Mouse (Mus musculus): ENCODE results near the gene Kcnc1. TPM values are rescaled to one million over a fixed set of nuclear protein-coding genes. Genes with fewer than 3 reads are reported as not detected.

Gene Kcnc1
- total RNA-seq (2021), result 100 to 1,000 TPM; 115 to 131 TPM

- intact Hi-C loops (cut with DNase I), result loop anchor here (2.0 to 10.0 kb wide), 2 partner anchors 26 to 318 kb away; partner anchors contain the start of genes Saa3 and Saal1
- peak; percentile 67 to 73 for DNase-seq (ENCODE audit: low spot score in 2 of 2)
Measured at GRCm38 (mm10) chr7:46396231-46396927, at the start of gene Kcnc1. Gene Kcnc1, plus strand, starts transcription at chr7:46396497.

- DNase-seq (ENCODE audit: low spot score in 2 of 2), result no peak
- intact Hi-C loops (cut with DNase I), result no loop called here
Measured at GRCm38 (mm10) chr7:46347692-46348091, 48.6 kb upstream of the Kcnc1 start.

- intact Hi-C loops (cut with DNase I), result no loop called here
- DNase-seq (ENCODE audit: low spot score in 2 of 2), result peak in 1 of 2 experiments; percentile 26
Measured at GRCm38 (mm10) chr7:46348813-46349212, 47.5 kb upstream of the Kcnc1 start.

- intact Hi-C loops (cut with DNase I), result no loop called here
- DNase-seq (ENCODE audit: low spot score in 2 of 2), result no peak
Measured at GRCm38 (mm10) chr7:46350119-46350702, 46.1 kb upstream of the Kcnc1 start.

- no peak for DNase-seq (ENCODE audit: low spot score in 2 of 2)
- intact Hi-C loops (cut with DNase I), result no loop called here
Measured at GRCm38 (mm10) chr7:46352748-46353147, 43.5 kb upstream of the Kcnc1 start.

- intact Hi-C loops (cut with DNase I), result no loop called here
- DNase-seq (ENCODE audit: low spot score in 2 of 2), result no peak
Measured at GRCm38 (mm10) chr7:46353216-46353615, 43.1 kb upstream of the Kcnc1 start.

GRCm38 (mm10) chr7:46353875-46354274 lies 42.4 kb upstream of the Kcnc1 start:
- DNase-seq (ENCODE audit: low spot score in 2 of 2), result no peak
- intact Hi-C loops (cut with DNase I), result no loop called here

GRCm38 (mm10) chr7:46361776-46362175 lies 34.5 kb upstream of the Kcnc1 start:
- intact Hi-C loops (cut with DNase I), result no loop called here

GRCm38 (mm10) chr7:46364154-46364553 lies 32.1 kb upstream of the Kcnc1 start:
- intact Hi-C loops (cut with DNase I), result no loop called here
- peak in 1 of 2 experiments; percentile 46 for DNase-seq (ENCODE audit: low spot score in 2 of 2)

More at GRCm38 (mm10) chr7:46361776-46362175, 34.5 kb upstream of the Kcnc1 start:
- no peak for DNase-seq (ENCODE audit: low spot score in 2 of 2)

- DNase-seq (ENCODE audit: low spot score in 2 of 2), result no peak
- intact Hi-C loops (cut with DNase I), result no loop called here
Measured at GRCm38 (mm10) chr7:46365810-46366209, 30.5 kb upstream of the Kcnc1 start.

- intact Hi-C loops (cut with DNase I), result loop anchor here (10.0 kb wide), 1 partner anchor 276 kb away; no protein-coding TSS in a partner anchor
- DNase-seq (ENCODE audit: low spot score in 2 of 2), result no peak
Measured at GRCm38 (mm10) chr7:46371104-46371503, 25.2 kb upstream of the Kcnc1 start.

GRCm38 (mm10) chr7:46376172-46377007 lies 19.9 kb upstream of the Kcnc1 start, which contains the start of gene Myod1:
Gene Myod1, plus strand, starts transcription at chr7:46376474.
- intact Hi-C loops (cut with DNase I), result loop anchor here (10.0 kb wide), 1 partner anchor 282 kb away; no protein-coding TSS in a partner anchor
- DNase-seq (ENCODE audit: low spot score in 2 of 2), result no peak

GRCm38 (mm10) chr7:46377008-46377346 lies 19.3 kb upstream of the Kcnc1 start:
- intact Hi-C loops (cut with DNase I), result loop anchor here (10.0 kb wide), 1 partner anchor 282 kb away; no protein-coding TSS in a partner anchor
- no peak for DNase-seq (ENCODE audit: low spot score in 2 of 2)

GRCm38 (mm10) chr7:46378123-46378522 lies 18.2 kb upstream of the Kcnc1 start:
- intact Hi-C loops (cut with DNase I), result loop anchor here (10.0 kb wide), 1 partner anchor 283 kb away; no protein-coding TSS in a partner anchor
- no peak for DNase-seq (ENCODE audit: low spot score in 2 of 2)

- peak in 1 of 2 experiments; percentile 75 for DNase-seq (ENCODE audit: low spot score in 2 of 2)
- intact Hi-C loops (cut with DNase I), result loop anchor here (10.0 kb wide), 1 partner anchor 284 kb away; no protein-coding TSS in a partner anchor
Measured at GRCm38 (mm10) chr7:46378983-46379382, 17.3 kb upstream of the Kcnc1 start.

GRCm38 (mm10) chr7:46380625-46381024 lies 15.7 kb upstream of the Kcnc1 start:
- intact Hi-C loops (cut with DNase I), result loop anchor here (1.0 kb wide), 1 partner anchor 100 kb away; no protein-coding TSS in a partner anchor
- peak in 1 of 2 experiments; percentile 49 for DNase-seq (ENCODE audit: low spot score in 2 of 2)

GRCm38 (mm10) chr7:46387430-46387829 lies 8.9 kb upstream of the Kcnc1 start:
- no peak for DNase-seq (ENCODE audit: low spot score in 2 of 2)
- intact Hi-C loops (cut with DNase I), result no loop called here

GRCm38 (mm10) chr7:46389456-46390085 lies 6.7 kb upstream of the Kcnc1 start:
- intact Hi-C loops (cut with DNase I), result loop anchor here (10.0 kb wide), 1 partner anchor 325 kb away; the partner anchor contains the start of genes Saa3 and Saal1
- no peak for DNase-seq (ENCODE audit: low spot score in 2 of 2)

- DNase-seq (ENCODE audit: low spot score in 2 of 2), result no peak
- intact Hi-C loops (cut with DNase I), result loop anchor here (10.0 kb wide), 1 partner anchor 325 kb away; the partner anchor contains the start of genes Saa3 and Saal1
Measured at GRCm38 (mm10) chr7:46390226-46390625, 6.1 kb upstream of the Kcnc1 start.
